Mouse (Mus musculus): ENCODE data around the gene Mphosph6. TPM values are rescaled to one million over a fixed set of nuclear protein-coding genes. Genes with fewer than 3 reads are reported as not detected.
A peak's percentile ranks its signal among the peaks of the same experiment; 100 is the strongest.

Gene Mphosph6
- polyA plus RNA-seq, 1 experiment from 2014 or later: 44.9 TPM

DNA sequence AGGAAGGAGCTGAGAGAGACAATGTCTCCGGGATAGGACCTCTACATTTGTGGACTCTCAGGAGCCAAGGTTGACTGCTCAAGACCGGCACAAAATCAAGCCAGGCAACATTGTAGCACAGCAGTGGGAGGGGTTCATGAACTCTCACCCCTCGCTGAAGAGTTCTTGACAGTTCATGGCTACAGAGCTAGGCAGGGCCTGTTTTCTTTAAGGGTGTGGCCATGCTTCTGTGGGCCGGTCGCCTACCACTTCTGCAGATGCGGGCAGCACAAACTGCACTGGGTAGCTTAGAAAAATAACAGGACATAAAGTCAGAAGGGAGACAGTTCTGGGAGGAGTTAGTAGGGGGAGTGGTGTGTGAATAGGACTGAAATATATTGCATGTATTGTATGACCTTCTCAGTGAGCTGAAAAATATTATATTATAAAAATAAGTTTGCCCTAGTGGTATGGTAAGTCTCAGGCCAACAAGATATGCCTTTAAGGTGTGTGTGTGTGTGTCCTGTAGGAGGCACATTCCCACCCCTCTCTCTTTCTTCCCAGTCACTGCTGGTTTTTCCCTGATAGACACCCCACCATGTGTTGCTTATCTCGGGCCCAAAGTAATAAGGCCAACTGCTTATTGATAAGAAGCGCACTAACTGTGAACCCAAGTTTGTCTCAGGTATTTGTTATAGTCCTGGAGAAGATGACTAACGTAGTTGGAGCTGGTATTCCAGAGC lies 30.5 kb downstream of the Mphosph6 start:
- Histone ChIP-seq H3K27ac (peak overlapping the region; percentile 84), H3K36me3 (no peaks in the 10 kb centered on the region), H3K9me3 (replicated peaks) (no peaks in the 10 kb centered on the region), H3K4me3 (replicated peaks) (peak overlapping the region; percentile 0; the same call in 1 of the 2 replicates), H3K9ac (0 out of 2 replicates have a peak overlapping the region, but pooled peaks have one; percentile 2), H3K4me2 (peak overlapping the region; percentile 47), H3K4me1 (replicated peaks) (peaks cover 44% of the 10 kb centered on the region), H3K27me3 (no peaks in the 10 kb centered on the region)
- WGBS (ENCODE audit: insufficient replicate concordance): 26% methylated on average over 9 of the region's 9 CpGs
- DNase-seq (peak; percentile 62), ATAC-seq (ENCODE audit: low read depth) (peak; percentile 91)

DNA sequence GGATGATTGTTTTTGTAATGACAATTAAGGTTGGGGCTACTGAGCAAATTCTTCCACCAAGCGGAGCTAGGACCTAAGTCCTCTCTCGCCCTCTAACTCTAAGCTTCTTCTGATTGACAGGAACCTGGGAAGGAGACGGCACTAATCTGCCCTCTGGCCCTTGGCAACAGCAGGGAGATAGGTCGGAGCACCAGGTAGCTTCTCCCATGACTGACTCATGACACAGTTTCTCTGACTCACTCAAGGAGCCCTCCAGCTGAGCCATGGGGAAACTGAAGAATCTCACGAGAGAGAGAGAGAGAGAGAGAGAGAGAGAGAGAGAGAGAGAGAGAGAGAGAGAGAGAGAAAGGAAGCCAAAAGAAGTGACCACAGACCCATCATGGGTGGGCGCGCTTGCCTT lies 32.8 kb downstream of the Mphosph6 start:
- Histone ChIP-seq H3K27ac (no peak overlapping the region), H3K4me2 (no peak overlapping the region), H3K27me3 (no peaks in the 10 kb centered on the region), H3K9me3 (replicated peaks) (no peaks in the 10 kb centered on the region), H3K36me3 (no peaks in the 10 kb centered on the region), H3K9ac (no peak overlapping the region), H3K4me1 (replicated peaks) (peaks cover 64% of the 10 kb centered on the region), H3K4me3 (replicated peaks) (no peak overlapping the region)
- ATAC-seq (ENCODE audit: low read depth) (no peak), DNase-seq (no peak)
- WGBS (ENCODE audit: insufficient replicate concordance): 69% methylated on average over 7 of the region's 7 CpGs

DNA sequence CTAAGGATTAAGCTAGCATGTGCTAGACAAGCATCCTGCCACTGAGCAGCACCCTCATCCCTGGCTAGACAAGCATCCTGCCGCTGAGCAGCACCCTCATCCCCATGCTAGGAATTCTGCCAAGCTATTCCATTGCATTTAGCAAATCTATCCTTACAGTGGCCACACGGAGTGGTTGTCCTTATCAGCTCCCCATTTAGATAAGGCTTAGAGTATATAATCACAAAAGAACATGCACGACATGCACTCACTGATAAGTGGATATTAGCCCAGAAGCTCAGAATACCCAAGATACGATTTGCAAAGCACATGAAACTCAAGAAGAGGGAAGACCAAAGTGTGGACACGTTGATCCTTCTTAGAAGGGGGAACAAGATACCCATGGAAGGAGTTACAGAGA lies 35.8 kb downstream of the Mphosph6 start:
- Histone ChIP-seq H3K27ac (peak overlapping the region; percentile 76), H3K9ac (no peak overlapping the region), H3K4me2 (peak overlapping the region; percentile 32), H3K4me1 (replicated peaks) (peaks cover 53% of the 10 kb centered on the region), H3K9me3 (replicated peaks) (no peaks in the 10 kb centered on the region), H3K27me3 (no peaks in the 10 kb centered on the region), H3K36me3 (no peaks in the 10 kb centered on the region), H3K4me3 (replicated peaks) (no peak overlapping the region)
- 20% methylated on average over 5 of the region's 5 CpGs for WGBS (ENCODE audit: insufficient replicate concordance)
- ATAC-seq (ENCODE audit: low read depth): peak; percentile 83
- peak; percentile 34 for DNase-seq

DNA sequence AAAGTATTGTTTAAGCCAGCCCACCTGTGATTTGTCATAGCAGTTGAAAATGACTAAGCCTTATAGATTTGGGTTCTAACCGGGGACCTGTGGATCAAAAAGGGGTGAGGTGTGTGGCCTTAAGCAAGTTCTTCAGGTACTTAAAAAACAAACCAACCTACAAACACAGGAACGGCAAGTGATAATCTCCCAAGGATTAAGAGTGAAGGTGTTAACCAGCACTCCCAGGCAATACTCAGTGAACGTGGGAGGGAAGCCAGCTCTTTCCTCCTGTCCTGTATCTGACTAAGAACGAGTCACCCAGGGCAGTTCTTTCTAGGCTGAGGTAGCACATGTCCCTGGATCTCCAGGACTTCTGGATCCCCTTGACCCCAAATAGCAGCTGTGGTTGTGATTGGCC lies 37.1 kb downstream of the Mphosph6 start:
- H3K4me2 ChIP-seq: no peak overlapping the region
- ATAC-seq (ENCODE audit: low read depth) (no peak), DNase-seq (no peak)
- peaks cover 39% of the 10 kb centered on the region for H3K4me1 ChIP-seq (replicated peaks)
- no peak overlapping the region for H3K27ac ChIP-seq
- 66% methylated on average over 4 of the region's 4 CpGs for WGBS (ENCODE audit: insufficient replicate concordance)
- H3K9ac ChIP-seq: no peak overlapping the region
- H3K9me3 ChIP-seq (replicated peaks): no peaks in the 10 kb centered on the region
- no peaks in the 10 kb centered on the region for H3K36me3 ChIP-seq
- no peaks in the 10 kb centered on the region for H3K27me3 ChIP-seq
- no peak overlapping the region for H3K4me3 ChIP-seq (replicated peaks)

DNA sequence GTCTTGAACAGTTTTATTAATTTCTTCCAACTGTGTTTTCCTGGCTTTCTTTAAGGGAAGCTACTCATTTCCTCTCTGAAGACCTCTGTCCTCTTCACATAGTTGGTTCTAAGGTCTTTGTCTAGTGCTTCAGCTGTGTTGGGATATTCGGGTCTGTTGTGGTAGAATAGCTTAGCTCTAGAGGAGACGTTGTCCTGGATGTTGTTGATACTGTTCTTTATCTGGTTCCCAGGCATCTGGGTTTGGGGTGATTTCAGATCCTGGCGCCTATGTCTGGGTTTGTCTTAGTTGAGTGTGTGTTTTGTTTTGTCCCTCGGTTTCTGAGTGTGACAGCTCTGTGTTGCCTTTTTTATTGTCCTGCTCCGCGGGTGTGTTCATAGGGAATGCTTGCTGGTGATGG lies 39.0 kb downstream of the Mphosph6 start:
- WGBS (ENCODE audit: insufficient replicate concordance): 57% methylated on average over 6 of the region's 6 CpGs
- H3K27ac ChIP-seq: 0 out of 2 replicates have a peak overlapping the region, but pooled peaks have one; percentile 39
- H3K27me3 ChIP-seq: 0 out of 2 replicates have a peak, but pooled peaks cover 4% of the 10 kb centered on the region
- H3K9me3 ChIP-seq (replicated peaks): no peaks in the 10 kb centered on the region
- no peak overlapping the region for H3K4me3 ChIP-seq (replicated peaks)
- DNase-seq: peak; percentile 33
- peaks cover 37% of the 10 kb centered on the region for H3K4me1 ChIP-seq (replicated peaks)
- no peaks in the 10 kb centered on the region for H3K36me3 ChIP-seq
- 0 out of 2 replicates have a peak overlapping the region, but pooled peaks have one; percentile 17 for H3K9ac ChIP-seq
- H3K4me2 ChIP-seq: 0 out of 2 replicates have a peak overlapping the region, but pooled peaks have one; percentile 6
- peak; percentile 73 for ATAC-seq (ENCODE audit: low read depth)

DNA sequence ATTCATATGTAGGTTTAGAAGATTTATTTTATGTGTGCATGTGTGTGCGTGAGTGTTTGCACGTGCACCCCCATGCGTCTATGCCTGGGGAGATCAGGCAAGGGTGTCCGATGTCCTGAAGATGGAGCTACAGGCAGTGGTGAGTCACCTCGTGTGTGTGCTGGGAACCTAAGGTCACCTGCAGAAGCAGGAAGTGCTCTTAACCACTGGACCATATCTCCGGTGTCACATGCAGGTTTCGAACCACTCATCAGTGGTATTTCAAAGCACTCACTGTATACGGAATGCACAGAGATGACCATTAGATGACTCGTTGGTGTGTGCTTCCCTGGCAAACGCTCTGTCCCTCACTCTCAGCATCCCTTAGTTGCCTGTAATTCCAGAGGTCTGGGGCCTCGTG lies 43.8 kb downstream of the Mphosph6 start:
- no peak overlapping the region for H3K27ac ChIP-seq
- 61% methylated on average over 11 of the region's 11 CpGs for WGBS (ENCODE audit: insufficient replicate concordance)
- 0 out of 2 replicates have a peak, but pooled peaks cover 4% of the 10 kb centered on the region for H3K27me3 ChIP-seq
- H3K9ac ChIP-seq: no peak overlapping the region
- no peaks in the 10 kb centered on the region for H3K36me3 ChIP-seq
- DNase-seq (no peak), ATAC-seq (ENCODE audit: low read depth) (no peak)
- H3K4me3 ChIP-seq (replicated peaks): no peak overlapping the region
- H3K4me2 ChIP-seq: no peak overlapping the region
- H3K4me1 ChIP-seq (replicated peaks): peaks cover 3% of the 10 kb centered on the region
- H3K9me3 ChIP-seq (replicated peaks): no peaks in the 10 kb centered on the region

DNA sequence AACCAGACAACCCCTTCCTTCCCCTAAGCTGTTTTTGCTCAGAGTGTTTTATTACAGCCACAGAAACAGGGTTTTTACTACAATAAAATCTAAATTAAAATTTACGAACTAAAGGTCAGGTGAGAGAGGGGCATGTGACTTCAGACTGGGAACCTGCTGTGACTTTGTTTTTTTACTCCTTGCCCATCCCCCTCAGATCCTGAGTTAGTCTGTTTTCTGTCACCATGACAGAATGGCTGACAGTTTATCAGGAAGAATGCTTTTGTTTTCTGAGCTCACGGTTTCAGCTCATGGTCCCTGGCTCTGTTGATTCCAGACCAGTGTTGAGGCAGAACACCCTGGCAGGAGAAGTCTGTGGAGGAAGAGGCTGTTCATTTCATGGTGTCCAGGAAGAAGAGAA lies 52.3 kb downstream of the Mphosph6 start:
- DNase-seq (no peak), ATAC-seq (ENCODE audit: low read depth) (no peak)
- Histone ChIP-seq H3K4me3 (replicated peaks) (no peak overlapping the region), H3K4me1 (replicated peaks) (peaks cover 19% of the 10 kb centered on the region), H3K9ac (no peak overlapping the region), H3K27me3 (no peaks in the 10 kb centered on the region), H3K27ac (no peak overlapping the region), H3K4me2 (no peak overlapping the region), H3K9me3 (replicated peaks) (no peaks in the 10 kb centered on the region), H3K36me3 (no peaks in the 10 kb centered on the region)
- WGBS (ENCODE audit: insufficient replicate concordance): 53% methylated on average over 2 of the region's 2 CpGs

DNA sequence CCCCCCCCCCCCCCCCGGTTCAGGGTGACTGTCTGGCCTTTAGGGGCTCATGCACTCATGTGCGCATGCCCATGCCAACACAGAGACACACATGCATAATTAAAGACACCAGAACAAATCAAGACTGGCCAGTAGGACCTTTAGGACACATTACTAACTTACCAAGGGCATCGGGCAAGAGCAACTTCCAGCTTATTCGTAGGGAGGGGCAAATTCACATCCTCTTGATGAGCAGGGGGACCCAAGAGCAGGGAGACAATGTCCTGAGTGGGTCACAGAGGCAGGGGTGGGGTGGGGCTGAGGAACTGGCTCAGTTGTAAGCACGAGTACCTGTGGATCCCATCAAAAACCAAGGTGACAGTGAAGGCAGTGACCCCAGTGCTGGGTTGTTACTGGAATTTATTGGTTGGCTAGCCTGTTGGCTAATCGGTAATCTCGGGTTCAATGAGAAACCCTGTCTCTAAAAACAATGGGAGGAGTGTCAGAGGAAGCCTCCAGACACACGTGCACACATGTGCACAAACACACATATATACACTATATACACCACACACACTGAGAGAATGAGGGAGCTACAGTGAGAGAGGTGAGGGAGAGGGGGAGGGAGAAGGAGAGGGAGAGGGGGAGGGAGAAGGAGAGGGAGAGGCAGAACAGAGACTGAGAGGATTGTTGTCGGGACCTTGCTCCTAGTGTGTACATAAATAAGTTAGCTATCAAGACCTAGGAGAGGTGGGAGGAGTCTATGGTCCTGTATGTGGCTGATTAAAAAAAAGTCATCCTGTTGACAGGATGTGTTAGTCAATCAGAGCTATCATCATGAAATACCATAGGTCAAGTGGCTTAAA lies 53.6 kb downstream of the Mphosph6 start:
- DNase-seq (no peak), ATAC-seq (ENCODE audit: low read depth) (peak; percentile 32; the same call in 1 of the 2 replicates)
- Histone ChIP-seq H3K27me3 (no peaks in the 10 kb centered on the region), H3K4me3 (replicated peaks) (no peak overlapping the region), H3K4me1 (replicated peaks) (peaks cover 19% of the 10 kb centered on the region), H3K9me3 (replicated peaks) (no peaks in the 10 kb centered on the region), H3K36me3 (peaks cover 3% of the 10 kb centered on the region; the same call in 1 of the 2 replicates), H3K4me2 (no peak overlapping the region), H3K9ac (no peak overlapping the region), H3K27ac (no peak overlapping the region)
- WGBS (ENCODE audit: insufficient replicate concordance): 54% methylated on average over 8 of the region's 9 CpGs

DNA sequence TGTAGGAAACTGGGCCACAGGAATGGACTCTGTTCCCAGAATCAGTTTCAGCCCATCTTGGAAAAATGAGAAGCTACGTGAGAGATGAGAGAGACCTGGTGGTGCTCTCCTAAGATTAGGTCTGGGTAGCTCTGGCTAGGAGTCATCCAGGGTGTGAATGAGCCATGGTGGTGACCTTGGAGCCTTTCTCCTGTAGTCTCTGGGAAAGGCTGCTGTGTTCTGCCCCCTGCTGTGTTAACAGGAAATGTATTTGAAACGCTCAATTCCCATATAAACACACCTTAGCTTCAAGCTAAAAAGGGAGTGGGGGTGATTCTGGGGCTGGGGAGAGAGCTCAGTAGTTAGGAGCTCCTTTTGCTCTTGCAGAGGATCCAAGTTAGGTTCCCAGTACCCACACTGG lies 54.3 kb downstream of the Mphosph6 start:
- Histone ChIP-seq H3K4me1 (replicated peaks) (peaks cover 19% of the 10 kb centered on the region), H3K4me2 (no peak overlapping the region), H3K4me3 (replicated peaks) (no peak overlapping the region), H3K27ac (peak overlapping the region; percentile 43; the same call in 1 of the 2 replicates), H3K9me3 (replicated peaks) (no peaks in the 10 kb centered on the region), H3K36me3 (peaks cover 4% of the 10 kb centered on the region; the same call in 1 of the 2 replicates), H3K27me3 (no peaks in the 10 kb centered on the region), H3K9ac (no peak overlapping the region)
- WGBS (ENCODE audit: insufficient replicate concordance): 33% methylated on average over 2 of the region's 2 CpGs
- DNase-seq (no peak), ATAC-seq (ENCODE audit: low read depth) (no peak)

DNA sequence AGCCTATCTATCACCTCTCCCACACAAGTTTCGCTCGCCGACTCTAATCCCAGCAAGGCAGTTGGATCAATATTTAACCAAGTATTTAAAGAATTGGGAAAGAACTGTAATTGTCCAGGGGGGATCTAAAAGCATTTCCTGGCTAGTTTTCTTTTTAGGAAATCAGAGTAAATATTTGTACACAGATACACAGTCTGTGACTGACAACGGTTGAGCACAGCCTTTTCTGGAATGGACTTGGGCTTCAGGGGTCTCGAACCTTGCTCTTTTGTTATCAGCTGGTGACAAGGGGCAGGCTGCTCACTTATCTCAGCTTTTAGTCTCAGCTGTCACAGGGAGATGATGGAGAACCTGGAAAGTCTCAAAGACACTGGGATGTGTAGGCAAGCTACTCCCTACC lies 55.1 kb downstream of the Mphosph6 start:
- Histone ChIP-seq H3K9ac (no peak overlapping the region), H3K4me3 (replicated peaks) (no peak overlapping the region), H3K4me1 (replicated peaks) (peaks cover 19% of the 10 kb centered on the region), H3K9me3 (replicated peaks) (no peaks in the 10 kb centered on the region), H3K27ac (peak overlapping the region; percentile 57; the same call in 1 of the 2 replicates), H3K4me2 (no peak overlapping the region), H3K27me3 (no peaks in the 10 kb centered on the region), H3K36me3 (peaks cover 4% of the 10 kb centered on the region; the same call in 1 of the 2 replicates)
- DNase-seq: no peak
- WGBS (ENCODE audit: insufficient replicate concordance): 62% methylated on average over 5 of the region's 5 CpGs
- ATAC-seq (ENCODE audit: low read depth): no peak; the same call in 1 of the 2 replicates

DNA sequence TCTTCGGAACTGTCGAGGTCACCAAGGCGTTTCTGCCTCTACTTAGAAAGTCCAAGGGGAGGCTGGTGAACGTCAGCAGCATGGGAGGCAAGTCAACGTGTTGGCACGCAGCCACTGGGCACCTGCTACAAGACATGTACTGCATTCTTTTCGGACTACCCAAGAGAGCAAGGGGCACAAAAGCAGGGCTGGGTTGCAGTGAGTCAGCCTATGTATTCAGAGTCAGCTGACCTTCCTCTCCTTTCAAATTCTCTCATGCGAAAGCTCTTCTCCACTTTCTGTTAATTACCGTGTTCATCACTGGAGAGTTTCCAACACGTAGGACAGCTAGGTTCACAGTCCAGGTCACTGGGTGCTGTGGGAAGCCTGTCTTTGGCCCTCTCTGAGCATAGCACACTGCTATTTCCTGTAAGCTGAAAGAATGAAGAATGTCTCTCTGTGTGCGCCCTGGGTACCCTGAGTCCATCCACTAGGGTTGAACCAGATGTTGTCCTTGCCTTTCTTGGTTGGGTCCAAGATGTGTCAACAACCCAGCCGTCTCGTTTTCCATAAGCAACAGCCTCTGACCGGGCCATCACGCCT lies 59.2 kb downstream of the Mphosph6 start:
- Histone ChIP-seq H3K9ac (no peak overlapping the region), H3K36me3 (peaks cover 4% of the 10 kb centered on the region; the same call in 1 of the 2 replicates), H3K9me3 (replicated peaks) (no peaks in the 10 kb centered on the region), H3K4me3 (replicated peaks) (no peak overlapping the region), H3K27ac (no peak overlapping the region), H3K27me3 (no peaks in the 10 kb centered on the region), H3K4me2 (no peak overlapping the region), H3K4me1 (replicated peaks) (peaks cover 19% of the 10 kb centered on the region)
- DNase-seq: no peak
- WGBS (ENCODE audit: insufficient replicate concordance): 73% methylated on average over 15 of the region's 15 CpGs
- no peak for ATAC-seq (ENCODE audit: low read depth)

All from liver, embryonic 13.5 days (tissue).